Mouse (Mus musculus) lung, postnatal 0 days (tissue): ENCODE measurements around the gene Gm9508. TPM values are rescaled to one million over a fixed set of nuclear protein-coding genes. Genes with fewer than 3 reads are reported as not detected.
"Not testable (repeated sequence)": the region's sequence is repeated elsewhere in the genome, so short reads cannot be mapped to it uniquely, and the experiment has no call there.

Experiments used
- ATAC-seq: fragments of 200-750 bp; cut with Nextera tagmentation; 2 replicates; pipeline ENCODE4 v1.8.0; 2017; ENCODE audit warnings: moderate library complexity
- DNase-seq: peaks from one replicate; pipeline ENCODE4 v3.0.0-alpha.2; 2016; ENCODE audit warnings: low spot score
- H3K27ac ChIP-seq: fragments of 300-500 bp; sonication (generic); 2 replicates; pipeline ENCODE4 v1.5.1; 2014; ENCODE audit warnings: antibody characterized with exemption, mild to moderate bottlenecking, low read length, mixed read lengths
- H3K27me3 ChIP-seq: fragments of 300-500 bp; sonication (generic); replicated peaks from 2 replicates; pipeline ENCODE4 v1.6.1; 2014; ENCODE audit warnings: low read length, mixed read lengths; ENCODE audit not compliant: insufficient read depth
- H3K36me3 ChIP-seq: fragments of 300-500 bp; sonication (generic); 2 replicates; pipeline ENCODE4 v1.6.1; 2014; ENCODE audit warnings: low read length, mixed read lengths; ENCODE audit not compliant: insufficient read depth
- H3K4me1 ChIP-seq: fragments of 300-500 bp; sonication (generic); 2 replicates; pipeline ENCODE4 v1.6.1; 2014; ENCODE audit warnings: antibody characterized with exemption, low read depth, low read length, mixed read lengths; ENCODE audit not compliant: insufficient read depth
- H3K4me2 ChIP-seq: fragments of 300-500 bp; sonication (generic); replicated peaks from 2 replicates; pipeline ENCODE4 v1.6.1; 2014; ENCODE audit warnings: low read depth, mild to moderate bottlenecking, low read length, moderate library complexity, mixed read lengths
- H3K4me3 ChIP-seq: fragments of 300-500 bp; sonication (generic); 2 replicates; pipeline ENCODE4 v1.5.1; 2014; ENCODE audit warnings: low read depth, low read length
- H3K9ac ChIP-seq: fragments of 300-500 bp; sonication (generic); replicated peaks from 2 replicates; pipeline ENCODE4 v1.6.1; 2014; ENCODE audit warnings: low read depth, mild to moderate bottlenecking
- H3K9me3 ChIP-seq: fragments of 300-500 bp; sonication (generic); 2 replicates; pipeline ENCODE4 v1.6.1; 2016; ENCODE audit warnings: low read length, mixed read lengths
- CTCF ChIP-seq: IDR thresholded peaks from 2 replicates; pipeline ENCODE4 v1.5.1; 2016; ENCODE audit warnings: antibody characterized with exemption, mild to moderate bottlenecking
- EP300 ChIP-seq: IDR thresholded peaks from 2 replicates; pipeline ENCODE4 v1.6.1; 2016; ENCODE audit warnings: antibody characterized with exemption, mild to moderate bottlenecking, control low read depth
- WGBS: fragments of 180-500 bp; shearing (Covaris S2); extraction: QIAGEN DNeasy Blood & Tissue Kit; methylation state at CpG from one replicate; pipeline ENCODE4 v1.1.7; 2014; 5-methylcytosine and 5-hydroxymethylcytosine counted together
- polyA plus RNA-seq: library from polyadenylated mRNA; unstranded; fragments of >200 nt; fragmentation: Nextera tagmentation; extraction: Ambion mirVana; gene quantifications from 2 replicates; pipeline ENCODE4 v1.2.1, GENCODE M21; 2015

Gm9508 gene
- polyA plus RNA-seq, 1 experiment from 2014 or later, result not detected

- Histone ChIP-seq H3K27me3 (no peaks in the 10 kb centered on the region), H3K9me3 (no peaks in the 10 kb centered on the region), H3K4me3 (no peak within 1 kb of the TSS), H3K27ac (no peak within 1 kb of the TSS), H3K4me1 (no peaks in the 10 kb centered on the region), H3K9ac (no peak within 1 kb of the TSS), H3K4me2 (no peak within 1 kb of the TSS), H3K36me3 (no peaks in the 10 kb centered on the region)
- WGBS, result 100% methylated on average over 1 of the region's 1 CpGs
- TF ChIP-seq EP300 (no peak), CTCF (no peak)
- ATAC-seq, result no peak
- DNase-seq, result no peak
Observed at GRCm38 (mm10) chr10:77706326-77706725, 9.3 kb upstream of the Gm9508 start, which contains the start of gene Gm10272. Gene Gm10272 (plus strand): TSS chr10:77706626.

GRCm38 (mm10) chr10:77690356-77690807 is 6.7 kb downstream of the Gm9508 start, which contains the start of gene Gm19402:
Gene Gm19402 (minus strand): TSS chr10:77690757.
- not testable (repeated sequence) for H3K4me2 ChIP-seq, H3K9ac ChIP-seq, H3K27ac ChIP-seq, H3K27me3 ChIP-seq, H3K36me3 ChIP-seq, H3K9me3 ChIP-seq, H3K4me1 ChIP-seq, H3K4me3 ChIP-seq, ATAC-seq, DNase-seq
- 61% methylated on average over 3 of the region's 3 CpGs for WGBS

GRCm38 (mm10) chr10:77687021-77687420 is 10.0 kb downstream of the Gm9508 start:
- no peak for TF ChIP-seq EP300
- TF ChIP-seq CTCF, result no peak
- WGBS, result 19% methylated on average over 10 of the region's 10 CpGs
- Histone ChIP-seq H3K36me3 (no peaks in the 10 kb centered on the region), H3K27ac (no peak overlapping the region), H3K9me3 (no peaks in the 10 kb centered on the region), H3K4me1 (no peaks in the 10 kb centered on the region), H3K9ac (no peak overlapping the region), H3K4me2 (no peak overlapping the region), H3K27me3 (0 out of 2 replicates have a peak, but pooled peaks cover 7% of the 10 kb centered on the region), H3K4me3 (no peak overlapping the region)
- no peak for ATAC-seq
- DNase-seq, result no peak

- H3K9me3 ChIP-seq, result no peaks in the 10 kb centered on the region
- no peak within 1 kb of the TSS for H3K27ac ChIP-seq
- TF ChIP-seq CTCF, result no peak
- TF ChIP-seq EP300, result no peak
- DNase-seq, result no peak
- 0 out of 2 replicates have a peak, but pooled peaks have one; percentile 12 for ATAC-seq
- 0 out of 2 replicates have a peak, but pooled peaks cover 7% of the 10 kb centered on the region for H3K27me3 ChIP-seq
- no peak within 1 kb of the TSS for H3K9ac ChIP-seq
- no peaks in the 10 kb centered on the region for H3K4me1 ChIP-seq
- H3K36me3 ChIP-seq, result no peaks in the 10 kb centered on the region
- H3K4me3 ChIP-seq, result no peak within 1 kb of the TSS
- H3K4me2 ChIP-seq, result no peak within 1 kb of the TSS
- WGBS, result 2% methylated on average over 22 of the region's 22 CpGs
Observed at GRCm38 (mm10) chr10:77685895-77686664, 11.0 kb downstream of the Gm9508 start, which contains the start of gene Tspear. Gene Tspear (plus strand): TSS chr10:77686569.

GRCm38 (mm10) chr10:77684181-77684580 is 12.9 kb downstream of the Gm9508 start:
- 0 out of 2 replicates have a peak, but pooled peaks cover 7% of the 10 kb centered on the region for H3K27me3 ChIP-seq
- H3K9ac ChIP-seq, result no peak overlapping the region
- no peak overlapping the region for H3K4me2 ChIP-seq
- no peaks in the 10 kb centered on the region for H3K36me3 ChIP-seq
- no peak overlapping the region for H3K4me3 ChIP-seq
- no peaks in the 10 kb centered on the region for H3K9me3 ChIP-seq
- no peak for TF ChIP-seq EP300
- no peak for TF ChIP-seq CTCF
- WGBS, result 39% methylated on average over 8 of the region's 8 CpGs
- DNase-seq (no peak), ATAC-seq (no peak)
- no peak overlapping the region for H3K27ac ChIP-seq
- H3K4me1 ChIP-seq, result no peaks in the 10 kb centered on the region

- ATAC-seq, result no peak
- no peak overlapping the region for H3K4me3 ChIP-seq
- peaks cover 13% of the 10 kb centered on the region for H3K27me3 ChIP-seq
- H3K27ac ChIP-seq, result no peak overlapping the region
- H3K9me3 ChIP-seq, result no peaks in the 10 kb centered on the region
- H3K4me1 ChIP-seq, result no peaks in the 10 kb centered on the region
- H3K36me3 ChIP-seq, result no peaks in the 10 kb centered on the region
- no peak for DNase-seq
- TF ChIP-seq EP300 (no peak), CTCF (no peak)
- 74% methylated on average over 7 of the region's 7 CpGs for WGBS
- no peak overlapping the region for H3K9ac ChIP-seq
- no peak overlapping the region for H3K4me2 ChIP-seq
Observed at GRCm38 (mm10) chr10:77682994-77683393, 14.0 kb downstream of the Gm9508 start.
